Mouse (Mus musculus): ENCODE data around the gene Rabgef1.

GRCm38 (mm10) chr5:130187383-130187782 lies 15.8 kb downstream of the Rabgef1 start:
- TF ChIP-seq TAL1 (IDR thresholded peaks at IDR 0.05; ENCODE audit: low read length) = no peak
- TF ChIP-seq GATA1 (IDR thresholded peaks at IDR 0.05; ENCODE audit: low read length) = no peak
